Mouse (Mus musculus) adrenal gland, adult 18-20 months (tissue): Measurements from ENCODE around the gene Man2b2. TPM values are rescaled to one million over a fixed set of nuclear protein-coding genes. Genes with fewer than 3 reads are reported as not detected.

Experiments
- DNase-seq, 2 experiments: peaks; one replicate each; pipeline ENCODE4 v3.0.0; 2021 to 2022; ENCODE audit warnings: low spot score in 2 of 2
- total RNA-seq, 2 experiments: library from RNA; stranded (reverse); gene quantifications; 1 replicate in 1 of 2; 2 replicates in 1 of 2; pipeline ENCODE4 v1.2.3; 2021

The Man2b2 gene
- total RNA-seq, 2 experiments from 2014 or later, result 53.6 to 57.2 TPM

- DNase-seq, result no peak
Measured at GRCm38 (mm10) chr5:36839032-36839431, 8.6 kb upstream of the Man2b2 start.

GRCm38 (mm10) chr5:36835933-36836332 lies 5.5 kb upstream of the Man2b2 start:
- DNase-seq, result peak; percentile 70 to 77

GRCm38 (mm10) chr5:36831272-36831671 lies 819 bp upstream of the Man2b2 start:
- DNase-seq, result no peak

GRCm38 (mm10) chr5:36829098-36829497 lies 1.4 kb downstream of the Man2b2 start:
- DNase-seq, result no peak

- no peak for DNase-seq
Measured at GRCm38 (mm10) chr5:36822907-36823306, 7.5 kb downstream of the Man2b2 start.

GRCm38 (mm10) chr5:36820142-36820541 lies 10.3 kb downstream of the Man2b2 start:
- peak; percentile 46 to 60 for DNase-seq

GRCm38 (mm10) chr5:36819742-36820141 lies 10.7 kb downstream of the Man2b2 start:
- DNase-seq, result no peak

- DNase-seq, result no peak
Measured at GRCm38 (mm10) chr5:36817738-36818137, 12.7 kb downstream of the Man2b2 start.

- DNase-seq, result no peak
Measured at GRCm38 (mm10) chr5:36814554-36814953, 15.9 kb downstream of the Man2b2 start.

GRCm38 (mm10) chr5:36811413-36811812 lies 19.0 kb downstream of the Man2b2 start:
- peak; percentile 57 to 63 for DNase-seq

- DNase-seq, result no peak
Measured at GRCm38 (mm10) chr5:36810634-36811033, 19.8 kb downstream of the Man2b2 start.

- no peak for DNase-seq
Measured at GRCm38 (mm10) chr5:36809123-36809522, 21.3 kb downstream of the Man2b2 start.

GRCm38 (mm10) chr5:36807106-36807505 lies 23.3 kb downstream of the Man2b2 start:
- DNase-seq, result no peak

- no peak for DNase-seq
Measured at GRCm38 (mm10) chr5:36797291-36797690, 33.2 kb downstream of the Man2b2 start.

GRCm38 (mm10) chr5:36796296-36797014 lies 34.0 kb downstream of the Man2b2 start, which contains the start of gene Mrfap1:
Gene Mrfap1, minus strand, starts transcription at chr5:36796772.
- peak; percentile 95 to 96 for DNase-seq

- peak; percentile 72 for DNase-seq
Measured at GRCm38 (mm10) chr5:36795647-36796295, 34.7 kb downstream of the Man2b2 start.

GRCm38 (mm10) chr5:36791861-36792260 lies 38.6 kb downstream of the Man2b2 start:
- no peak for DNase-seq

- no peak for DNase-seq
Measured at GRCm38 (mm10) chr5:36786052-36786451, 44.4 kb downstream of the Man2b2 start.

- no peak for DNase-seq
Measured at GRCm38 (mm10) chr5:36779512-36779911, 50.9 kb downstream of the Man2b2 start.

GRCm38 (mm10) chr5:36778901-36779300 lies 51.6 kb downstream of the Man2b2 start:
- DNase-seq, result no peak

GRCm38 (mm10) chr5:36777186-36777585 lies 53.3 kb downstream of the Man2b2 start:
- no peak for DNase-seq

GRCm38 (mm10) chr5:36776021-36776575 lies 54.4 kb downstream of the Man2b2 start:
- peak in 1 of 2 experiments; percentile 55 for DNase-seq
